Mouse (Mus musculus): ENCODE results near the gene Rab3gap2.

- TF ChIP-seq GATA1 (IDR thresholded peaks at IDR 0.05; ENCODE audit: low read length): no peak
- no peak for TF ChIP-seq TAL1 (IDR thresholded peaks at IDR 0.05; ENCODE audit: low read length)
These were observed 48.4 kb downstream of the Rab3gap2 start for GRCm38 (mm10) chr1:185252351-185252750.

All from erythroblast, embryonic 14.5 days (primary cell).